Mouse (Mus musculus) heart, embryonic 10.5 days (tissue): Measurements from ENCODE around the gene Apol6. TPM values are rescaled to one million over a fixed set of nuclear protein-coding genes. Genes with fewer than 3 reads are reported as not detected.

ENCODE experiments used
- DNase-seq: peaks from one replicate; pipeline ENCODE4 v3.0.0-alpha.2; 2017; ENCODE audit warnings: low spot score
- H3K27ac ChIP-seq: fragments of 300-500 bp; sonication (generic); 2 replicates; pipeline ENCODE4 v1.5.1; 2016; ENCODE audit warnings: mild to moderate bottlenecking
- H3K27me3 ChIP-seq: fragments of 300-500 bp; sonication (generic); 2 replicates; pipeline ENCODE4 v1.6.1; 2016; ENCODE audit warnings: mild to moderate bottlenecking; ENCODE audit not compliant: poor library complexity, insufficient read depth, severe bottlenecking
- H3K36me3 ChIP-seq: fragments of 300-500 bp; sonication (generic); 2 replicates; pipeline ENCODE4 v1.6.1; 2016; ENCODE audit warnings: mild to moderate bottlenecking, moderate library complexity
- H3K4me1 ChIP-seq: fragments of 300-500 bp; sonication (generic); 2 replicates; pipeline ENCODE4 v1.6.1; 2016; ENCODE audit warnings: mild to moderate bottlenecking
- H3K4me3 ChIP-seq: fragments of 300-500 bp; sonication (generic); 2 replicates; pipeline ENCODE4 v1.5.1; 2016; ENCODE audit warnings: mild to moderate bottlenecking, moderate library complexity
- H3K9me3 ChIP-seq: fragments of 300-500 bp; sonication (generic); 2 replicates; pipeline ENCODE4 v1.6.1; 2016; ENCODE audit warnings: mild to moderate bottlenecking, moderate library complexity
- WGBS: fragments of 180-500 bp; shearing (Covaris S2); methylation state at CpG from one replicate; pipeline ENCODE4 v1.1.7; 2016; 5-methylcytosine and 5-hydroxymethylcytosine counted together
- polyA plus RNA-seq: library from polyadenylated mRNA; unstranded; fragments of >200 nt; fragmentation: Nextera tagmentation; extraction: Ambion mirVana; gene quantifications from 2 replicates; pipeline ENCODE4 v1.2.1, GENCODE M21; 2016

The Apol6 gene
- polyA plus RNA-seq, 1 experiment from 2014 or later = 0.77 TPM

GRCm38 (mm10) chr15:77019533-77019932 lies 25.0 kb upstream of the Apol6 start:
- peak overlapping the region; percentile 88 for H3K27ac ChIP-seq
- no peaks in the 10 kb centered on the region for H3K9me3 ChIP-seq
- H3K4me1 ChIP-seq = peaks cover 86% of the 10 kb centered on the region
- peak; percentile 93 for DNase-seq
- H3K4me3 ChIP-seq = no peak overlapping the region; the same call in 1 of the 2 replicates
- no peaks in the 10 kb centered on the region; the same call in 1 of the 2 replicates for H3K36me3 ChIP-seq
- no peaks in the 10 kb centered on the region for H3K27me3 ChIP-seq
- WGBS = 41% methylated on average over 7 of the region's 7 CpGs

GRCm38 (mm10) chr15:77020136-77020535 lies 24.4 kb upstream of the Apol6 start:
- H3K4me1 ChIP-seq = peaks cover 80% of the 10 kb centered on the region
- no peaks in the 10 kb centered on the region for H3K9me3 ChIP-seq
- peak overlapping the region; percentile 88 for H3K27ac ChIP-seq
- 60% methylated on average over 4 of the region's 4 CpGs for WGBS
- H3K27me3 ChIP-seq = no peaks in the 10 kb centered on the region
- H3K36me3 ChIP-seq = no peaks in the 10 kb centered on the region; the same call in 1 of the 2 replicates
- no peak for DNase-seq
- no peak overlapping the region for H3K4me3 ChIP-seq

GRCm38 (mm10) chr15:77021056-77021455 lies 23.5 kb upstream of the Apol6 start:
- 76% methylated on average over 3 of the region's 3 CpGs for WGBS
- Histone ChIP-seq H3K27me3 (no peaks in the 10 kb centered on the region), H3K36me3 (no peaks in the 10 kb centered on the region; the same call in 1 of the 2 replicates), H3K4me1 (peaks cover 80% of the 10 kb centered on the region), H3K9me3 (no peaks in the 10 kb centered on the region), H3K4me3 (peak overlapping the region; percentile 9; the same call in 1 of the 2 replicates), H3K27ac (peak overlapping the region; percentile 88)
- DNase-seq = no peak

DNA sequence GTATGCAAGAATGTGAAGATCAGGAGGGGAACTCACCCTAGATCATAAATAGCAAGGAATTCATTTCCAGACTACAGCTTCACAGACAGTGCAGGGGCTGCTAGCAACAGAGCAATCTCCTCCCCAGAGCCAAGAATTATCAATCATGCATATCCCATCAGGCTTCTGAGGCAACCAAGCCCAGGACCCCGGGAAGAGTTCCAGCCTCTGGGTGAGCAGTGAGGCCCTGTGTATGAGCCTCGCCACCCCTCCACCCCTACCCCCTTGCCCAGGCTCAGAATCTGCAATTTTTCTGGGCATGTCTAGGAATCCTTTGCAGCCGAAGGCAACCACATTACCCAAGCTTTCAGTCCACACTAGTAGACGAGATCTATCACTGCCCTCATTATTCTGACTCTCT lies 22.7 kb upstream of the Apol6 start:
- Histone ChIP-seq H3K36me3 (no peaks in the 10 kb centered on the region; the same call in 1 of the 2 replicates), H3K4me1 (peaks cover 78% of the 10 kb centered on the region), H3K27ac (peak overlapping the region; percentile 88), H3K4me3 (peak overlapping the region; percentile 9; the same call in 1 of the 2 replicates), H3K9me3 (no peaks in the 10 kb centered on the region), H3K27me3 (no peaks in the 10 kb centered on the region)
- DNase-seq = no peak
- 72% methylated on average over 4 of the region's 4 CpGs for WGBS

DNA sequence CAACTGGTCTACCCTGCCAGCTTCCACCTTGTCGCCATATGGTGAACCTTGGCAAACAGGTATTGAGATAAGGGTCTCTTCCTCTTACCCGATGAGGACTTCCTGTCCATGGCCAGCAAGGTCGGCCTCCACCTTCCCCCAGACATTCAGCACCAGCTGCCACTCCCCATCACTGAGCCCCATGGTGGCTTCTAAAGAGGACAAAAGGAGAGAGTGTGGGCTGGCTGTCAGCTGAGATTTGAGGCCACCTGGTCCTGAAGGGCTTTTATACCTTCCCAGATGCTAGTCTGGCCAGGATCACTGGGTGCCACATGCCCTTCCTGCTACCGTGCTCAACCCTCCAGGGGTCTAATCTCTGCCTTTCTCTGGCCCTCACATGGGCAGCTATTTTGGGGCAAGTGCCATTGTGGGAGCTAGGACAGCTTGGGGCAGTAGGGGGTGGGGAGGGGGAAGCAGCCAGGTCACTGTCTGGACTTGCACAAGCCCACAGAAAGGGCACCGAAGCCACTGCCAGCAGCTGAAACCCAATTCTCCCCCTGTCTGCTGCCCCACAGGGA lies 22.1 kb upstream of the Apol6 start:
- WGBS = 64% methylated on average over 5 of the region's 5 CpGs
- Histone ChIP-seq H3K9me3 (no peaks in the 10 kb centered on the region), H3K36me3 (no peaks in the 10 kb centered on the region), H3K27me3 (no peaks in the 10 kb centered on the region), H3K4me3 (no peak overlapping the region; the same call in 1 of the 2 replicates), H3K27ac (peak overlapping the region; percentile 88), H3K4me1 (peaks cover 78% of the 10 kb centered on the region)
- no peak for DNase-seq

DNA sequence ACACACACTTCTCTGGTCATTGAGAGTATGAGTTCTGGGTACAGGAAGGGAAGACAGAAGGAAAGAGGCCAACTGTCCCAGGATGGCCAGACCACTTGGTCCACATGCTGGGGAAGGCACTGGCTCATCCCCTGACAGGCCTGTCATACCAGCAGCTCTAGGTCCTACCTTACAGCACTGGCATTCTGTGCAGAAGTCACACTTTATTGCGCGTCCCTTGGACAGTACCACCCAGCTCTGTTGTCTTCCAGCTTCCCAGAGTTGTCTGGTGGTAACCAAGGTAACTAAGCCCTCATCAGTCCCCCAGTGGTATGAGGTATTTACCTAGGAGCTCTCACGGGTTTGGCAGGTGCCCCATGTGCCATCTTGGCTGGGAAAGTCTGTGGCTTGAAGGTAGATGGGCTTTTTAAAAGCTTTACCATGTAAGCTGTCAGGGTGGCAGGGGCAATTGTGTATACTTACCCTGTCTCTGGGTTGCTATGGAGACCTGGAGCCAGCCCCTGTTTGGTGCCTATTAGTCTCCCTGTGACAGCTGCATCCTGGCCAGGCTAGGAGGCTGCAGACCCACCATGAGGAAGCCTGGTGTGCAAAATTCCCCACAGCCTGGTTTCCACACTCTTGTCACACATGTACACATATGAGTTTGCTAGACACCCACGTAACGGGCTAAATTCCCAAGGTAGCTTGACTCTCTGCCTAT lies 18.5 kb upstream of the Apol6 start:
- 80% methylated on average over 5 of the region's 5 CpGs for WGBS

DNA sequence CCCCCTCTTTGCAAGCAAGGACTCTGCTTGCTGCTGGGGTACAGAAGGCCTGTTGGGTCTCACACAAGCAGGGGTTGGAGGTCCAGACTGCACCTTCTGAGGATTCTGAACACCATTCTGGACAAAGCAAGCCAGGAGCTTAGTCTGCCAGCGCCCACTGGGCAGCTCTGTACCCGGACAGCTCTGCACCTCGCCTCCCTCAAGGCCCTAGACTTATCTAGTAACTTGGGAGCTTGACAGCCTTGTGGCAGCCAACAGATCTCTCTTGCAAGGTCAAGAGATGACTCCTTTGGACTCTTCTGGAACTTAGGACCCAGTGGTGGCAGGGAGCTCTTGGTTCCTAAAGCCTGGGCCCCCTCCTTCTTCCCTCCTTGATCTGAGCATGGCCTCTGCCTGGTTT lies 17.4 kb upstream of the Apol6 start:
- H3K36me3 ChIP-seq = no peaks in the 10 kb centered on the region
- 75% methylated on average over 3 of the region's 3 CpGs for WGBS
- H3K9me3 ChIP-seq = no peaks in the 10 kb centered on the region
- H3K4me1 ChIP-seq = peaks cover 59% of the 10 kb centered on the region
- H3K27me3 ChIP-seq = no peaks in the 10 kb centered on the region
- DNase-seq = no peak
- H3K4me3 ChIP-seq = no peak overlapping the region
- H3K27ac ChIP-seq = peak overlapping the region; percentile 80

More for the DNA sequence above, 18.5 kb upstream of the Apol6 start:
- Histone ChIP-seq H3K27me3 (no peaks in the 10 kb centered on the region), H3K4me3 (no peak overlapping the region), H3K9me3 (no peaks in the 10 kb centered on the region), H3K27ac (peak overlapping the region; percentile 50), H3K4me1 (peaks cover 63% of the 10 kb centered on the region), H3K36me3 (no peaks in the 10 kb centered on the region)
- DNase-seq = no peak

GRCm38 (mm10) chr15:77027675-77028074 lies 16.9 kb upstream of the Apol6 start:
- WGBS = 59% methylated on average over 6 of the region's 6 CpGs
- Histone ChIP-seq H3K36me3 (no peaks in the 10 kb centered on the region), H3K27me3 (no peaks in the 10 kb centered on the region), H3K27ac (peak overlapping the region; percentile 80), H3K4me1 (peaks cover 55% of the 10 kb centered on the region), H3K9me3 (no peaks in the 10 kb centered on the region), H3K4me3 (no peak overlapping the region)
- no peak for DNase-seq

DNA sequence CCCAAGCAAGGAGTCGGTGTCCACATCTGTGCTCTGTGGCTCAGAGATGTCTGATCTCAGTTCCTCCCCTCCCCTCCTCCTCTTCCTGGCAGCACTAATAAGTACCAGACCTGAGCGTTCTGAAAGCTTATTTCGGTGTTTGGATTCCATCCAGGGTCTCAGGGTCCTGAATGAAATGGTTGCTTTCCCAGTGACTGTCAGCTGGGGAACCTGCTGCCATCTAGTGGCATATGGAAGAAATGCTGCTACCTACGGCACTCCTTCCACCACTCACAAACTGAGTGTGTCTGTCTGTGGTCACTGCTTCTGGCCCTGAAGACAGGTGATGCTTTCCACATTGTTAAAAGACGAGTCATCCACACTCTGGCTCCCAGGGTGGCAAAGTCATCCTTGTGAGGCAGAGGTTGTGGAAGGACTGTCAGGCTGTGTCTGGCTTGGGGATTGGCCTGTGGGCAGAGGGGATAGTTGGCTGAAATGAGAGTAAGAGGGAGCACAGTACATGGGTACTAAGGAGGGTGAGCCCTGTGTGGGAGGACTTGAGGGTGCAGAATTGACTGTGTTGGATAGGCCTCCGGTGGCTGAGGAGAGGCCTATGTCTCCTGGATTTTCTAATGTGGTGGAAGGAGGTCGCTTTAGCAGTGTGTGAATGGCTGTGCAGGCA lies 15.1 kb upstream of the Apol6 start:
- peak overlapping the region; percentile 73 for H3K27ac ChIP-seq
- H3K4me1 ChIP-seq = peaks cover 61% of the 10 kb centered on the region
- no peaks in the 10 kb centered on the region for H3K36me3 ChIP-seq
- no peaks in the 10 kb centered on the region for H3K9me3 ChIP-seq
- DNase-seq = peak; percentile 84
- H3K4me3 ChIP-seq = no peak overlapping the region
- WGBS = 28% methylated on average over 7 of the region's 7 CpGs
- H3K27me3 ChIP-seq = no peaks in the 10 kb centered on the region

DNA sequence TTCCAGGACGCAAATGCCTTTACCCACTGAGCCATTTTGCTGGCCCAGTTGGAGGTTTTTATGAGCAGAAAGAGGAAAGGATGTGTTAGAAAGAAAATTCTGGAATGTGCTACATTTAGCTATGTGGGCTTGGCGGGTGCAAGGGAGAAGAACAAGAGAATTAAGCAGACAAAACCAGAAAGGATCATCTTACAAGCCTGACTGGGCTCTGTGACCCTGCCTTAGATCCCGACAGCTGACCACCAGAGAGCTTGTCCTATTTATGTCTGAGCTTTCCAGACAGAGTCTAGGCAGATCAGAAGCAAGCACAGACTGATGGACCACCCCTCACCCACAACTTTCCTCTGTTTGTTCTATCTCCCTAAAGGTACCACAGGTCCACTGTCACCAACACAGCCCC lies 13.3 kb upstream of the Apol6 start:
- DNase-seq = no peak
- 57% methylated on average over 3 of the region's 3 CpGs for WGBS
- Histone ChIP-seq H3K4me3 (no peak overlapping the region), H3K9me3 (no peaks in the 10 kb centered on the region), H3K4me1 (peaks cover 68% of the 10 kb centered on the region), H3K27me3 (no peaks in the 10 kb centered on the region), H3K27ac (peak overlapping the region; percentile 74), H3K36me3 (no peaks in the 10 kb centered on the region)

- WGBS = 76% methylated on average over 6 of the region's 6 CpGs
- H3K4me3 ChIP-seq = no peak overlapping the region
- H3K27ac ChIP-seq = peak overlapping the region; percentile 97
- no peaks in the 10 kb centered on the region for H3K9me3 ChIP-seq
- DNase-seq = no peak
- no peaks in the 10 kb centered on the region for H3K36me3 ChIP-seq
- H3K27me3 ChIP-seq = no peaks in the 10 kb centered on the region
- peaks cover 79% of the 10 kb centered on the region for H3K4me1 ChIP-seq
These were observed 10.0 kb upstream of the Apol6 start for GRCm38 (mm10) chr15:77034526-77034925.

- H3K4me1 ChIP-seq = peaks cover 84% of the 10 kb centered on the region
- H3K4me3 ChIP-seq = no peak overlapping the region
- no peak for DNase-seq
- WGBS = 84% methylated on average over 3 of the region's 3 CpGs
- no peaks in the 10 kb centered on the region for H3K27me3 ChIP-seq
- H3K27ac ChIP-seq = peak overlapping the region; percentile 97
- H3K9me3 ChIP-seq = no peaks in the 10 kb centered on the region
- H3K36me3 ChIP-seq = no peaks in the 10 kb centered on the region
These were observed 8.9 kb upstream of the Apol6 start for GRCm38 (mm10) chr15:77035643-77036042.
